Mouse (Mus musculus) G1E (cell line): ENCODE results near the gene Dach2.

Experiments used
- CTCF ChIP-seq: IDR thresholded peaks from 2 replicates; pipeline ENCODE4 v1.5.1; 2012; ENCODE audit warnings: low read depth, low read length, inconsistent platforms, mixed read lengths
- GATA1 ChIP-seq: IDR thresholded peaks from 2 replicates; pipeline ENCODE4 v1.6.1; 2012; ENCODE audit warnings: borderline replicate concordance, low read length, inconsistent platforms, mixed read lengths
- GATA2 ChIP-seq: IDR thresholded peaks from 2 replicates; pipeline ENCODE4 v1.6.1; 2012; ENCODE audit warnings: low read depth, low read length, inconsistent platforms, borderline replicate concordance
- TAL1 ChIP-seq: conservative IDR thresholded peaks from 2 replicates; pipeline ENCODE4 v1.6.1; 2012; ENCODE audit warnings: low read depth, low read length, inconsistent platforms, mixed read lengths

DNA sequence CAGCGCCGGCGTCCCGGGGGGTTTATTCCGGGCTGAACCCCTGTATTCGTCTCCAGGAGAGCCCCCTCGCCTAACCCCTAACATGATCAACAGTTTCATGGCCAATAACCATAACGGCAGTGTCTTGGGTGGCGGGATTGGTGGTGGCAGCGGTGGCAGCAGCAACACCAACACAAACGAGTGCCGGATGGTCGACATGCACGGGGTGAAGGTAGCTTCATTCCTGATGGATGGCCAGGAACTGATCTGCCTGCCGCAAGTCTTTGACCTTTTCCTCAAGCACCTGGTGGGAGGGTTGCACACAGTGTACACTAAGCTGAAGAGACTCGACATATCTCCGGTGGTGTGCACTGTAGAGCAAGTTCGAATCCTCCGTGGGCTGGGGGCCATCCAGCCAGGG is 1.2 kb downstream of the Dach2 start:
- TF ChIP-seq TAL1: no peak
- TF ChIP-seq CTCF: no peak
- TF ChIP-seq GATA1: no peak
- TF ChIP-seq GATA2: no peak
